Mouse (Mus musculus) forebrain, embryonic 14.5 days (tissue): ENCODE measurements at regions not wholly inside any gene's neighbourhood (a gene's known extent, or its start where the extent isn't known, plus 50 kb on each side); places are given as distances from the start of the nearest gene placed in this dataset.

Experiments
- ATAC-seq: fragments of 200-750 bp; cut with Nextera tagmentation; 2 replicates; pipeline ENCODE4 v1.8.0; 2017; ENCODE audit warnings: mild to moderate bottlenecking, moderate library complexity
- DNase-seq: peaks from one replicate; pipeline ENCODE4 v3.0.0-alpha.2; 2015; ENCODE audit warnings: low spot score
- H3K27ac ChIP-seq: fragments of 300-500 bp; sonication (generic); 2 replicates; pipeline ENCODE4 v1.5.1; 2014; ENCODE audit warnings: low read depth, mild to moderate bottlenecking, control low read depth, low read length, moderate library complexity
- H3K27me3 ChIP-seq: fragments of 300-500 bp; sonication (generic); replicated peaks from 2 replicates; pipeline ENCODE4 v1.6.1; 2014; ENCODE audit warnings: low read length, control low read depth, mixed read lengths; ENCODE audit not compliant: control insufficient read depth, insufficient read depth
- H3K36me3 ChIP-seq: fragments of 300-500 bp; sonication (generic); 2 replicates; pipeline ENCODE4 v1.6.1; 2014; ENCODE audit warnings: low read length, control low read depth; ENCODE audit not compliant: control insufficient read depth, insufficient read depth
- H3K4me1 ChIP-seq: fragments of 300-500 bp; sonication (generic); 2 replicates; pipeline ENCODE4 v1.6.1; 2014; ENCODE audit warnings: antibody characterized with exemption, low read length, control low read depth; ENCODE audit not compliant: control insufficient read depth, insufficient read depth
- H3K4me2 ChIP-seq: fragments of 300-500 bp; sonication (generic); 2 replicates; pipeline ENCODE4 v1.6.1; 2014; ENCODE audit warnings: mild to moderate bottlenecking, control low read depth, low read length
- H3K4me3 ChIP-seq: fragments of 300-500 bp; sonication (generic); 2 replicates; pipeline ENCODE4 v1.5.1; 2014; ENCODE audit warnings: low read depth, low read length, control low read depth
- H3K9ac ChIP-seq: fragments of 300-500 bp; sonication (generic); 2 replicates; pipeline ENCODE4 v1.6.1; 2014; ENCODE audit warnings: mild to moderate bottlenecking, low read length, control low read depth, moderate library complexity
- H3K9me3 ChIP-seq: fragments of 300-500 bp; sonication (generic); replicated peaks from 2 replicates; pipeline ENCODE4 v1.6.1; 2016; ENCODE audit warnings: low read length, control low read depth, mixed read lengths; ENCODE audit not compliant: control insufficient read depth
- WGBS: fragments of 180-500 bp; shearing (Covaris S2); extraction: QIAGEN DNeasy Blood & Tissue Kit; methylation state at CpG from one replicate; pipeline ENCODE4 v1.1.7; 2014; 5-methylcytosine and 5-hydroxymethylcytosine counted together

- WGBS, result 41% methylated on average over 2 of the region's 2 CpGs
- no peaks in the 10 kb centered on the region for H3K27me3 ChIP-seq
- no peaks in the 10 kb centered on the region for H3K9me3 ChIP-seq
- no peaks in the 10 kb centered on the region for H3K36me3 ChIP-seq
- H3K4me2 ChIP-seq, result no peak overlapping the region
- ATAC-seq (no peak), DNase-seq (no peak)
- H3K9ac ChIP-seq, result no peak overlapping the region
- no peak overlapping the region for H3K27ac ChIP-seq
- no peak overlapping the region for H3K4me3 ChIP-seq
- no peaks in the 10 kb centered on the region for H3K4me1 ChIP-seq
These were observed 1473.3 kb downstream of the Cdh8 start for GRCm38 (mm10) chr8:97942921-97943320.

GRCm38 (mm10) chr8:97936836-97937235, 1479.4 kb downstream of the Cdh8 start:
- Histone ChIP-seq H3K4me3 (no peak overlapping the region), H3K9ac (no peak overlapping the region), H3K9me3 (no peaks in the 10 kb centered on the region), H3K27ac (no peak overlapping the region), H3K36me3 (no peaks in the 10 kb centered on the region), H3K27me3 (no peaks in the 10 kb centered on the region), H3K4me1 (no peaks in the 10 kb centered on the region), H3K4me2 (no peak overlapping the region)
- WGBS, result 62% methylated on average over 3 of the region's 3 CpGs
- ATAC-seq (no peak), DNase-seq (peak; percentile 17)
